Mouse (Mus musculus) thymus, adult 2 months (tissue): ENCODE data around the gene Baat.

Source experiments
- CTCF ChIP-seq: fragments of 200-500 bp; IDR thresholded peaks from 2 replicates; pipeline ENCODE4 v1.5.1; 2012; ENCODE audit warnings: mild to moderate bottlenecking, control low read depth, low read length, moderate library complexity, borderline replicate concordance; ENCODE audit not compliant: control insufficient read depth, poor library complexity, insufficient read depth; ENCODE audit errors: extremely low read depth
- POLR2A ChIP-seq: fragments of 200-500 bp; IDR thresholded peaks from 2 replicates; pipeline ENCODE4 v1.6.1; 2012; ENCODE audit warnings: mild to moderate bottlenecking, low read length, control low read depth, moderate library complexity; ENCODE audit not compliant: control insufficient read depth, poor library complexity, insufficient read depth; ENCODE audit errors: extremely low read depth

- TF ChIP-seq POLR2A, result no peak
- TF ChIP-seq CTCF, result no peak
These were observed 33.3 kb upstream of the Baat start for GRCm38 (mm10) chr4:49539665-49540064.
